ENCODE assay signal across 14 mouse cellular contexts in genomic region chr3:85993744-85994143, GRCm38 (mm10). TPM values are rescaled to one million over a fixed set of nuclear protein-coding genes. Genes with fewer than 3 reads are reported as not detected.
A peak's percentile ranks its signal among the peaks of the same experiment; 100 is the strongest.
DNase-seq lines count a peak whose midpoint lies in the region; ATAC-seq and TF ChIP-seq lines count a peak whose summit lies in the region.
"Had no signal": no experiment of that assay in that cellular context is flagged by ENCODE, and none has a peak within 500 bp of the region (broad histone marks: within the 10 kb centered on the region; RNA-seq: fewer than 3 reads in every experiment).

No protein-coding gene starts in this region.

- H3K4me3 ChIP-seq in E14TG2a.4 (replicated peaks; ENCODE audit: low read length): peak overlapping the region; percentile 30
- peak overlapping the region; percentile 25 for H3K4me3 ChIP-seq in heart, embryonic 10.5 days
- H3K4me3 ChIP-seq in liver, embryonic 12.5 days: no peak overlapping the region
- H3K4me3 ChIP-seq: embryonic facial prominence, embryonic 15.5 days had no signal

- no peak for TF ChIP-seq CTCF in E14TG2a.4 (conservative IDR thresholded peaks at IDR 0.05; ENCODE audit: low read length)

- ATAC-seq in liver, embryonic 12.5 days: peak; percentile 17; the same call in 1 of the 2 replicates
- ATAC-seq in erythroblast, adult 5-6 weeks (replicated peaks; ENCODE audit: low FRiP score, poor library complexity, severe bottlenecking): no peak
- ATAC-seq: intestine, postnatal 0 days; Patski had no signal

- intact Hi-C loops in left cerebral cortex, postnatal 25 days (cut with DNase I): no loop called here

- no peak overlapping the region for H3K9ac ChIP-seq in liver, embryonic 12.5 days
- H3K9ac ChIP-seq: embryonic facial prominence, embryonic 15.5 days had no signal

- no peaks in the 10 kb centered on the region for H3K9me3 ChIP-seq in E14TG2a.4 (ENCODE audit: low read length)
- H3K9me3 ChIP-seq in heart, embryonic 10.5 days: no peaks in the 10 kb centered on the region
- no peaks in the 10 kb centered on the region for H3K9me3 ChIP-seq in liver, embryonic 12.5 days (replicated peaks)
- H3K9me3 ChIP-seq: embryonic facial prominence, embryonic 15.5 days had no signal

- no peaks in the 10 kb centered on the region for H3K36me3 ChIP-seq in E14TG2a.4 (ENCODE audit: insufficient read depth, low read length)
- no peaks in the 10 kb centered on the region for H3K36me3 ChIP-seq in heart, embryonic 10.5 days
- no peaks in the 10 kb centered on the region for H3K36me3 ChIP-seq in liver, embryonic 12.5 days
- H3K36me3 ChIP-seq: embryonic facial prominence, embryonic 15.5 days had no signal

- H3K27me3 ChIP-seq in E14TG2a.4 (ENCODE audit: insufficient read depth, low read length): no peaks in the 10 kb centered on the region
- no peaks in the 10 kb centered on the region for H3K27me3 ChIP-seq in heart, embryonic 10.5 days (ENCODE audit: insufficient read depth, poor library complexity, severe bottlenecking)
- H3K27me3 ChIP-seq in liver, embryonic 12.5 days (replicated peaks): no peaks in the 10 kb centered on the region
- H3K27me3 ChIP-seq: embryonic facial prominence, embryonic 15.5 days; Patski had no signal

- 23% methylated on average over 11 of the region's 11 CpGs for WGBS in heart, embryonic 10.5 days
- WGBS in liver, embryonic 12.5 days (ENCODE audit: insufficient replicate concordance): 30% methylated on average over 11 of the region's 11 CpGs

- DNase-seq in adrenal gland, adult 2 months: peak; percentile 16
- no peak for DNase-seq in adrenal gland, postnatal 4 days (ENCODE audit: low spot score in 2 of 2)
- DNase-seq in heart, embryonic 10.5 days (ENCODE audit: low spot score): peak; percentile 85
- DNase-seq in left cerebral cortex, postnatal 25 days (ENCODE audit: low spot score in 2 of 2): no peak
- no peak for DNase-seq in frontal cortex, postnatal 10 days (ENCODE audit: low spot score in 2 of 2)
- DNase-seq: cerebellum, adult 9-11 months; thymus, postnatal 14 days had no signal

- peak overlapping the region; percentile 45 for H3K27ac ChIP-seq in heart, embryonic 10.5 days
- peak overlapping the region; percentile 93 for H3K27ac ChIP-seq in liver, embryonic 12.5 days
- H3K27ac ChIP-seq: embryonic facial prominence, embryonic 15.5 days; macrophage had no signal

- peak overlapping the region; percentile 42 for H3K4me2 ChIP-seq in liver, embryonic 12.5 days
- H3K4me2 ChIP-seq: embryonic facial prominence, embryonic 15.5 days had no signal

- peaks cover 55% of the 10 kb centered on the region for H3K4me1 ChIP-seq in E14TG2a.4 (replicated peaks; ENCODE audit: low read depth, low read length)
- H3K4me1 ChIP-seq in heart, embryonic 10.5 days: peaks cover 32% of the 10 kb centered on the region; the same call in 1 of the 2 replicates
- H3K4me1 ChIP-seq in liver, embryonic 12.5 days: peaks cover 58% of the 10 kb centered on the region

RNA-seq across cellular contexts. Expression of gene Prss48, which starts 8.5 kb away (rescaled TPM):
- not detected for total RNA-seq in adrenal gland, adult 2 months (2021)
- not detected in 2 replicates for polyA plus RNA-seq in adrenal gland, adult 2 months (2012; rRNA removed)
- total RNA-seq in adrenal gland, postnatal 4 days (2021): not detected
- polyA plus RNA-seq in heart, embryonic 10.5 days (2016; fragmentation: Nextera tagmentation; extraction: Ambion mirVana): not detected in 2 replicates
- not detected in 2 replicates for polyA plus RNA-seq in liver, embryonic 12.5 days (2016; fragmentation: Nextera tagmentation; extraction: Ambion mirVana)
- not detected in 2 replicates for total RNA-seq in erythroblast, adult 5-6 weeks (2015; ENCODE audit: low replicate concordance)
- not detected in 2 replicates for total RNA-seq in erythroblast, adult 5-6 weeks (2017; ENCODE audit: low replicate concordance)
- total RNA-seq in left cerebral cortex, postnatal 25 days (2021): not detected
- polyA plus RNA-seq: embryonic facial prominence, embryonic 15.5 days; macrophage; Patski had no signal

RNA-seq across cellular contexts. Expression of gene Sh3d19, which starts 22.8 kb away (rescaled TPM):
- total RNA-seq in adrenal gland, adult 2 months (2021): 10 to 100 TPM; 14.5 to 26.8 TPM
- 19.1 and 20.4 TPM in 2 replicates for polyA plus RNA-seq in adrenal gland, adult 2 months (2012; rRNA removed)
- 10 to 100 TPM; 27.0 to 29.3 TPM for total RNA-seq in adrenal gland, postnatal 4 days (2021)
- 10.4 and 17.7 TPM in 2 replicates for polyA plus RNA-seq in heart, embryonic 10.5 days (2016; fragmentation: Nextera tagmentation; extraction: Ambion mirVana)
- 11.9 and 12.7 TPM in 2 replicates for polyA plus RNA-seq in liver, embryonic 12.5 days (2016; fragmentation: Nextera tagmentation; extraction: Ambion mirVana)
- 1.7 and 2.7 TPM in 2 replicates for total RNA-seq in erythroblast, adult 5-6 weeks (2015; ENCODE audit: low replicate concordance)
- 8.2 and 8.9 TPM in 2 replicates for total RNA-seq in erythroblast, adult 5-6 weeks (2017; ENCODE audit: low replicate concordance)
- total RNA-seq in left cerebral cortex, postnatal 25 days (2021): 10 to 100 TPM; 17.8 to 22.3 TPM

Comparison
In these comparisons a context has a peak if more than half of its experiments do, and no peak if none do; other contexts are left out.
1. DNase-seq: peak in adrenal gland, adult 2 months (single experiment) and heart, embryonic 10.5 days (single experiment); none in adrenal gland, postnatal 4 days (0 of 2), left cerebral cortex, postnatal 25 days (0 of 2) and frontal cortex, postnatal 10 days (0 of 2).